Mouse (Mus musculus) kidney, adult 2 months (tissue): ENCODE results near the gene Hopx.

Experiments used
- CTCF ChIP-seq: fragments of 200-500 bp; conservative IDR thresholded peaks from 2 replicates; pipeline ENCODE4 v1.5.1; 2011; ENCODE audit warnings: low read depth, mild to moderate bottlenecking, control low read depth, low read length, moderate library complexity, mixed read lengths; ENCODE audit not compliant: insufficient read depth, insufficient read length
- POLR2A ChIP-seq: fragments of 200-500 bp; IDR thresholded peaks from one replicate; pipeline ENCODE4 v1.6.1; 2011; ENCODE audit warnings: low read depth, low read length, control low read depth

DNA sequence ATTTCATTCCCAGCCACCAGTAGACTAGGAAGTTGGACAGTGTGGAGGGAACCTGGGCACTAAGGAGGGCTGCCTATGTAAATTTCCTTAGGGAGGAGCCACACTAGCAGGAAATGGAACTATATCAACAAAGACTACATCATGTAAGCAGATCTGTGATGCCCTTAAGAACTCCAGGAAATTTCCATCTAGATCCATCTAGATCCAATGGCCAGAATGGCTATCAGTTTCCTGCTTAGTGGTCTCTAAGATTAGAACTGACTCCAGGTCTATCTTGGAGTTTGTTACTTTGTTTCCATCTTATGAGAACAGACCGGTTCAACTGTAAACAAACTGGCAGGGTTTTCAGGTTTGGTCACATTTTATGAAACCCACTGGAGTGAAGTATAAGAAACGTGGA is 5.1 kb downstream of the Hopx start:
- no peak for TF ChIP-seq CTCF
- TF ChIP-seq POLR2A = no peak
